Mouse (Mus musculus) intestine, postnatal 0 days (tissue): Measurements from ENCODE around the gene Dlst. TPM values are rescaled to one million over a fixed set of nuclear protein-coding genes. Genes with fewer than 3 reads are reported as not detected.

ENCODE experiments used
- ATAC-seq: fragments of 200-750 bp; cut with Nextera tagmentation; 2 replicates; pipeline ENCODE4 v1.8.0; 2017; ENCODE audit warnings: mild to moderate bottlenecking, moderate TSS enrichment, moderate library complexity
- H3K27ac ChIP-seq: fragments of 300-500 bp; sonication (generic); 2 replicates; pipeline ENCODE4 v1.5.1; 2014; ENCODE audit warnings: mild to moderate bottlenecking, low read depth, low read length, moderate library complexity
- H3K27me3 ChIP-seq: fragments of 300-500 bp; sonication (generic); replicated peaks from 2 replicates; pipeline ENCODE4 v1.6.1; 2014; ENCODE audit warnings: low read length, mixed read lengths; ENCODE audit not compliant: control insufficient read depth, insufficient read depth
- H3K36me3 ChIP-seq: fragments of 300-500 bp; sonication (generic); 2 replicates; pipeline ENCODE4 v1.6.1; 2014; ENCODE audit warnings: mild to moderate bottlenecking, moderate library complexity; ENCODE audit not compliant: control insufficient read depth, insufficient read depth
- H3K4me1 ChIP-seq: fragments of 300-500 bp; sonication (generic); replicated peaks from 2 replicates; pipeline ENCODE4 v1.6.1; 2014; ENCODE audit warnings: antibody characterized with exemption, low read length, mixed read lengths; ENCODE audit not compliant: control insufficient read depth, insufficient read depth
- H3K4me2 ChIP-seq: fragments of 300-500 bp; sonication (generic); replicated peaks from 2 replicates; pipeline ENCODE4 v1.6.1; 2014; ENCODE audit warnings: low read depth, mild to moderate bottlenecking, moderate library complexity
- H3K4me3 ChIP-seq: fragments of 300-500 bp; sonication (generic); 2 replicates; pipeline ENCODE4 v1.5.1; 2014; ENCODE audit warnings: low read depth, low read length
- H3K9ac ChIP-seq: fragments of 300-500 bp; sonication (generic); 2 replicates; pipeline ENCODE4 v1.6.1; 2014; ENCODE audit warnings: mild to moderate bottlenecking, low read depth, low read length
- H3K9me3 ChIP-seq: fragments of 300-500 bp; sonication (generic); 2 replicates; pipeline ENCODE4 v1.6.1; 2016; ENCODE audit warnings: mixed run types; ENCODE audit not compliant: control insufficient read depth
- CTCF ChIP-seq: sonication (generic); IDR thresholded peaks from 2 replicates; pipeline ENCODE4 v1.5.1; 2016; ENCODE audit warnings: low read depth, mild to moderate bottlenecking, control low read depth, antibody characterized with exemption, moderate library complexity
- WGBS: fragments of 180-500 bp; shearing (Covaris S2); extraction: QIAGEN DNeasy Blood & Tissue Kit; methylation state at CpG from one replicate; pipeline ENCODE4 v1.1.7; 2014; 5-methylcytosine and 5-hydroxymethylcytosine counted together
- polyA plus RNA-seq: library from polyadenylated mRNA; unstranded; fragments of >200 nt; fragmentation: Nextera tagmentation; extraction: Ambion mirVana; gene quantifications from 2 replicates; pipeline ENCODE4 v1.2.1, GENCODE M21; 2015

The Dlst gene
- polyA plus RNA-seq, 1 experiment from 2014 or later = 119 TPM

DNA sequence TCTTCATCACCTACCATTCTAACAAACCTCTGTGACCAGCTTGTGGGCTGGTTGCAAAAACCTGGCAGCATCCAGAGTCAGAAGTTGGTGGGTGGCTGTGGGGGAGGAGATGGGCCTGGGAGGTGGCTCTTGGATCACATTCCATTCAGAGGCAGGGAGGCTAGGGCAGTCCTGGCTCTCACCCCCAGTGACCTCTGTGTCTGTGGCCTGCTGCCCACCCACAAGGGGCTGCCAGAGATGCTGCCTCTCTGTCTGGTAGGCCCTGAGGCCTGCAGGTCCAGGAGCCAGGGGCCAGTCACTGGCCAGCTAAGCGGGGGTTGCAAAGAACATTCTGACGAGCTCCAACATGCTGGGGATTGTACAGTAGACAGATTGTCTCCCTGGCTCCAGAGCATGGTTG lies 67.7 kb downstream of the Dlst start:
- WGBS = 78% methylated on average over 2 of the region's 2 CpGs
- Histone ChIP-seq H3K9ac (no peak overlapping the region), H3K4me3 (no peak overlapping the region), H3K4me1 (no peaks in the 10 kb centered on the region), H3K27me3 (0 out of 2 replicates have a peak, but pooled peaks cover 6% of the 10 kb centered on the region), H3K27ac (no peak overlapping the region), H3K4me2 (no peak overlapping the region), H3K9me3 (no peaks in the 10 kb centered on the region), H3K36me3 (no peaks in the 10 kb centered on the region)
- no peak for ATAC-seq
- TF ChIP-seq CTCF = no peak

GRCm38 (mm10) chr12:85181475-85182344 lies 71.1 kb downstream of the Dlst start:
- 40% methylated on average over 16 of the region's 17 CpGs for WGBS
- Histone ChIP-seq H3K9me3 (no peaks in the 10 kb centered on the region), H3K36me3 (no peaks in the 10 kb centered on the region), H3K4me3 (no peak overlapping the region), H3K27ac (no peak overlapping the region), H3K27me3 (0 out of 2 replicates have a peak, but pooled peaks cover 6% of the 10 kb centered on the region), H3K9ac (no peak overlapping the region), H3K4me2 (no peak overlapping the region), H3K4me1 (no peaks in the 10 kb centered on the region)
- no peak for ATAC-seq
- no peak for TF ChIP-seq CTCF

GRCm38 (mm10) chr12:85182345-85182643 lies 71.7 kb downstream of the Dlst start:
- no peak overlapping the region for H3K4me3 ChIP-seq
- no peaks in the 10 kb centered on the region for H3K36me3 ChIP-seq
- TF ChIP-seq CTCF = no peak
- ATAC-seq = no peak
- H3K27me3 ChIP-seq = 0 out of 2 replicates have a peak, but pooled peaks cover 6% of the 10 kb centered on the region
- H3K9me3 ChIP-seq = no peaks in the 10 kb centered on the region
- H3K9ac ChIP-seq = no peak overlapping the region
- no peak overlapping the region for H3K4me2 ChIP-seq
- no peaks in the 10 kb centered on the region for H3K4me1 ChIP-seq
- no peak overlapping the region for H3K27ac ChIP-seq
- 26% methylated on average over 8 of the region's 8 CpGs for WGBS

DNA sequence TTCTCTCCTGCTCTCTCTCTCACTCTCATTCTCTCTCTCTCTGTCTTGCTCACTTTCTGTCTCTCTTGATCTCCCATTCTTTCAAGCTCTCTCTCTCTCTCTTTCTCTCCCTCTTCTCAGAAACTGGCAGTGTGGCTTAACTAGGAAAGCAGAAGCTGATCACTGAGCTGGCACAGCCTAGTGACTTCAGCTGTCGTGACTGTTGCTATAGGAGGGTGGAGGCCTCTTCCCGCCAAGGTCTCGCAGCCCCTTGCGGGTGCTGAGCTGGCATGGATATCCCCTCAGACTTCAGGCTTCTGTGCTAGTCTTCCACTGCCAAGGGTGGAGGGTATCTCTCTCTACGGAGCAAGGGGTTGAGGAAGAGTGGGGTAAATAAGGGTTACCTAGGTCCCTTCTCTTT lies 72.3 kb downstream of the Dlst start:
- Histone ChIP-seq H3K9ac (no peak overlapping the region), H3K4me3 (no peak overlapping the region), H3K4me2 (no peak overlapping the region), H3K36me3 (no peaks in the 10 kb centered on the region), H3K27ac (no peak overlapping the region), H3K9me3 (no peaks in the 10 kb centered on the region), H3K27me3 (0 out of 2 replicates have a peak, but pooled peaks cover 3% of the 10 kb centered on the region), H3K4me1 (no peaks in the 10 kb centered on the region)
- WGBS = 78% methylated on average over 5 of the region's 5 CpGs
- TF ChIP-seq CTCF = no peak
- ATAC-seq = no peak

- Histone ChIP-seq H3K4me3 (no peak overlapping the region), H3K27ac (no peak overlapping the region), H3K4me2 (no peak overlapping the region), H3K9ac (no peak overlapping the region), H3K27me3 (no peaks in the 10 kb centered on the region), H3K36me3 (no peaks in the 10 kb centered on the region), H3K4me1 (no peaks in the 10 kb centered on the region), H3K9me3 (no peaks in the 10 kb centered on the region)
- TF ChIP-seq CTCF = no peak
- WGBS = 56% methylated on average over 5 of the region's 5 CpGs
- no peak for ATAC-seq
These were observed 73.5 kb downstream of the Dlst start for GRCm38 (mm10) chr12:85184118-85184517.

Other genes with a start within 250 kb of the Dlst start
- gene Ltbp2, start 234.3 kb upstream of the Dlst start, polyA plus RNA-seq = 0.87 and 1.0 TPM in 2 replicates
- 91.3 and 97.3 TPM in 2 replicates for gene Fcf1, start 139.9 kb upstream of the Dlst start, polyA plus RNA-seq
- gene Arel1, start 139.9 kb upstream of the Dlst start, polyA plus RNA-seq = 5.1 and 5.5 TPM in 2 replicates
- 12.4 and 12.8 TPM in 2 replicates for gene Ylpm1, start 114.5 kb upstream of the Dlst start, polyA plus RNA-seq
- gene Prox2, start 74 bp upstream of the Dlst start, polyA plus RNA-seq = 0.99 and 1.6 TPM in 2 replicates
- 1.3 and 1.9 TPM in 2 replicates for gene Rps6kl1, start 40.4 kb downstream of the Dlst start, polyA plus RNA-seq
- 3.9 and 4.2 TPM in 2 replicates for gene Pgf, start 67.0 kb downstream of the Dlst start, polyA plus RNA-seq
- 44.5 and 44.9 TPM in 2 replicates for gene Eif2b2, start 108.6 kb downstream of the Dlst start, polyA plus RNA-seq
- gene Mlh3, start 159.8 kb downstream of the Dlst start, polyA plus RNA-seq = 2.5 and 3.0 TPM in 2 replicates
- gene Acyp1, start 177.6 kb downstream of the Dlst start, polyA plus RNA-seq = 50.3 and 51.9 TPM in 2 replicates
- 0.86 and 0.96 TPM in 2 replicates for gene Zc2hc1c, start 177.8 kb downstream of the Dlst start, polyA plus RNA-seq
- 10.2 and 10.3 TPM in 2 replicates for gene Nek9, start 228.5 kb downstream of the Dlst start, polyA plus RNA-seq